Mouse (Mus musculus) kidney, adult 2 months (tissue): ENCODE measurements at regions not wholly inside any gene's neighbourhood (a gene's known extent, or its start where the extent isn't known, plus 50 kb on each side); places are given as distances from the start of the nearest gene placed in this dataset.

ENCODE experiments used
- CTCF ChIP-seq: fragments of 200-500 bp; conservative IDR thresholded peaks from 2 replicates; pipeline ENCODE4 v1.5.1; 2011; ENCODE audit warnings: low read depth, mild to moderate bottlenecking, control low read depth, low read length, moderate library complexity, mixed read lengths; ENCODE audit not compliant: insufficient read depth, insufficient read length
- POLR2A ChIP-seq: fragments of 200-500 bp; IDR thresholded peaks from one replicate; pipeline ENCODE4 v1.6.1; 2011; ENCODE audit warnings: low read depth, low read length, control low read depth

DNA sequence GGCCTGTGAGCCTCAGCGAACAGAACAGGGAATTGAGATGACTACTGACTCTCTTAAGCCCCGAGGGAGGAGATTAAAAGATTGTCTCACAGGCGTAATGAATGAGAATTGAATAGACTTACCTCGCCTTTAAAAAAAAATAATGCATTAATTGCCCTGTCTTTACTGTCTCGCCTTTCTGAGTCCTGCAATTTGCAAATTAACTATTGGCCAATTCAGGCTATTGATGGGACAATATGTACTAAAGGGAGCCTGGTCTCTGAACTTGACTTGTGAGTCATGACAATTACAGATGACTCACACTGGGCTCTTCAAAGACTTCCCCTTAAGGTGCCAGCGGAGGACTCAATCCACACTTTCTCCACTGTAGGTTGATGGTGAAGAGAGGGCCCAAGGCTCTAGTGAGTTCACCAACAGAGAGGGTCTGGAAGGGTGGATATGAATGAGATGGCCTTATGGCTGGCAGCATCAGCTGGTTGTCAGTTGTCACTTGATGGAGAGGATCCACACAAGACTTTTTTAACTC, 109.1 kb downstream of the Trib2 start:
- no peak for TF ChIP-seq POLR2A
- no peak for TF ChIP-seq CTCF
